Mouse (Mus musculus) liver, embryonic 11.5 days (tissue): ENCODE data around the gene Atox1. TPM values are rescaled to one million over a fixed set of nuclear protein-coding genes. Genes with fewer than 3 reads are reported as not detected.
A peak's percentile ranks its signal among the peaks of the same experiment; 100 is the strongest.

Experiments used
- ATAC-seq: fragments of 200-750 bp; cut with Nextera tagmentation; replicated peaks from 2 replicates; pipeline ENCODE4 v1.8.0; 2017; ENCODE audit warnings: moderate number of reproducible peaks, mild to moderate bottlenecking, moderate TSS enrichment, moderate library complexity; ENCODE audit not compliant: low FRiP score
- DNase-seq: peaks from one replicate; pipeline ENCODE4 v3.0.0-alpha.2; 2017; ENCODE audit warnings: low spot score
- H3K27ac ChIP-seq: fragments of 300-500 bp; sonication (generic); 2 replicates; pipeline ENCODE4 v1.5.1; 2014; ENCODE audit warnings: mild to moderate bottlenecking, low read depth, low read length, control low read depth
- H3K27me3 ChIP-seq: fragments of 300-500 bp; sonication (generic); replicated peaks from 2 replicates; pipeline ENCODE4 v1.6.1; 2014; ENCODE audit warnings: low read length, mixed read lengths; ENCODE audit not compliant: control insufficient read depth, insufficient read depth
- H3K36me3 ChIP-seq: fragments of 300-500 bp; sonication (generic); 2 replicates; pipeline ENCODE4 v1.6.1; 2014; ENCODE audit warnings: mild to moderate bottlenecking, low read length, moderate library complexity, mixed read lengths; ENCODE audit not compliant: control insufficient read depth, insufficient read depth
- H3K4me1 ChIP-seq: fragments of 300-500 bp; sonication (generic); replicated peaks from 2 replicates; pipeline ENCODE4 v1.6.1; 2014; ENCODE audit warnings: low read length, mixed read lengths; ENCODE audit not compliant: control insufficient read depth, insufficient read depth
- H3K4me2 ChIP-seq: fragments of 300-500 bp; sonication (generic); 2 replicates; pipeline ENCODE4 v1.6.1; 2014; ENCODE audit warnings: mild to moderate bottlenecking, control low read depth, moderate library complexity
- H3K4me3 ChIP-seq: fragments of 300-500 bp; sonication (generic); 2 replicates; pipeline ENCODE4 v1.5.1; 2014; ENCODE audit warnings: low read depth, low read length, control low read depth
- H3K9ac ChIP-seq: fragments of 300-500 bp; sonication (generic); 2 replicates; pipeline ENCODE4 v1.6.1; 2014; ENCODE audit warnings: low read depth, low read length, control low read depth
- H3K9me3 ChIP-seq: fragments of 300-500 bp; sonication (generic); 2 replicates; pipeline ENCODE4 v1.6.1; 2016; ENCODE audit warnings: low read length, inconsistent platforms, mixed read lengths; ENCODE audit not compliant: control insufficient read depth
- WGBS: fragments of 180-500 bp; shearing (Covaris S2); extraction: QIAGEN DNeasy Blood & Tissue Kit; methylation state at CpG from one replicate; pipeline ENCODE4 v1.1.7; 2014; 5-methylcytosine and 5-hydroxymethylcytosine counted together
- polyA plus RNA-seq: library from polyadenylated mRNA; unstranded; fragments of >200 nt; fragmentation: Nextera tagmentation; extraction: Ambion mirVana; gene quantifications from 2 replicates; pipeline ENCODE4 v1.2.1, GENCODE M21; 2014

Atox1 gene
- polyA plus RNA-seq, 1 experiment from 2014 or later: 270 TPM

GRCm38 (mm10) chr11:55444772-55445171 is 16.3 kb downstream of the Atox1 start:
- DNase-seq (no peak), ATAC-seq (0 out of 2 replicates have a peak, but pooled peaks have one; percentile 21)
- WGBS: 0% methylated on average over 1 of the region's 1 CpGs
- Histone ChIP-seq H3K36me3 (no peaks in the 10 kb centered on the region; the same call in 1 of the 2 replicates), H3K4me3 (no peak overlapping the region), H3K9me3 (no peaks in the 10 kb centered on the region), H3K4me2 (no peak overlapping the region), H3K9ac (no peak overlapping the region), H3K4me1 (0 out of 2 replicates have a peak, but pooled peaks cover 2% of the 10 kb centered on the region), H3K27ac (no peak overlapping the region), H3K27me3 (no peaks in the 10 kb centered on the region)

GRCm38 (mm10) chr11:55439718-55440117 is 21.3 kb downstream of the Atox1 start:
- Histone ChIP-seq H3K4me2 (no peak overlapping the region), H3K4me1 (no peaks in the 10 kb centered on the region), H3K9ac (no peak overlapping the region), H3K36me3 (no peaks in the 10 kb centered on the region), H3K4me3 (no peak overlapping the region), H3K27me3 (no peaks in the 10 kb centered on the region), H3K27ac (no peak overlapping the region), H3K9me3 (no peaks in the 10 kb centered on the region)
- whole genome bisulfite sequencing: 66% methylated on average over 5 of the region's 5 CpGs
- ATAC-seq (no peak), DNase-seq (no peak)

- no peaks in the 10 kb centered on the region for H3K27me3 ChIP-seq
- DNase-seq: no peak
- no peaks in the 10 kb centered on the region for H3K9me3 ChIP-seq
- H3K4me1 ChIP-seq: no peaks in the 10 kb centered on the region
- ATAC-seq: no peak
- WGBS: 52% methylated on average over 4 of the region's 4 CpGs
- no peak overlapping the region for H3K27ac ChIP-seq
- H3K4me2 ChIP-seq: no peak overlapping the region
- no peak overlapping the region for H3K9ac ChIP-seq
- no peak overlapping the region for H3K4me3 ChIP-seq
- no peaks in the 10 kb centered on the region for H3K36me3 ChIP-seq
Measured at GRCm38 (mm10) chr11:55438031-55438430, 23.0 kb downstream of the Atox1 start.

- H3K4me1 ChIP-seq: no peaks in the 10 kb centered on the region
- no peak overlapping the region for H3K4me3 ChIP-seq
- no peaks in the 10 kb centered on the region for H3K36me3 ChIP-seq
- DNase-seq (no peak), ATAC-seq (no peak)
- H3K27ac ChIP-seq: no peak overlapping the region
- 75% methylated on average over 6 of the region's 6 CpGs for WGBS
- H3K4me2 ChIP-seq: no peak overlapping the region
- H3K27me3 ChIP-seq: no peaks in the 10 kb centered on the region
- no peak overlapping the region for H3K9ac ChIP-seq
- H3K9me3 ChIP-seq: no peaks in the 10 kb centered on the region
Measured at GRCm38 (mm10) chr11:55436089-55436488, 24.9 kb downstream of the Atox1 start.

GRCm38 (mm10) chr11:55432981-55433380 is 28.1 kb downstream of the Atox1 start:
- H3K4me1 ChIP-seq: peaks cover 5% of the 10 kb centered on the region; the same call in 1 of the 2 replicates
- no peaks in the 10 kb centered on the region for H3K36me3 ChIP-seq
- ATAC-seq (no peak), DNase-seq (no peak)
- no peaks in the 10 kb centered on the region for H3K27me3 ChIP-seq
- no peaks in the 10 kb centered on the region for H3K9me3 ChIP-seq
- H3K4me2 ChIP-seq: no peak overlapping the region
- no peak overlapping the region for H3K9ac ChIP-seq
- H3K4me3 ChIP-seq: no peak overlapping the region
- H3K27ac ChIP-seq: no peak overlapping the region
- 27% methylated on average over 3 of the region's 3 CpGs for WGBS

- no peak for ATAC-seq
- Histone ChIP-seq H3K9ac (no peak overlapping the region), H3K27ac (no peak overlapping the region)
Measured at GRCm38 (mm10) chr11:55429973-55430372, 31.1 kb downstream of the Atox1 start.

GRCm38 (mm10) chr11:55428186-55429012 is 32.6 kb downstream of the Atox1 start:
- H3K9ac ChIP-seq: peak overlapping the region; percentile 44; the same call in 1 of the 2 replicates
- ATAC-seq: peak; percentile 66
- H3K4me1 ChIP-seq: peaks cover 5% of the 10 kb centered on the region
- peak overlapping the region; percentile 86 for H3K27ac ChIP-seq
- 34% methylated on average over 16 of the region's 16 CpGs for WGBS
- DNase-seq: peak; percentile 70
- no peaks in the 10 kb centered on the region for H3K36me3 ChIP-seq
- no peaks in the 10 kb centered on the region for H3K27me3 ChIP-seq
- peak overlapping the region; percentile 26; the same call in 1 of the 2 replicates for H3K4me2 ChIP-seq
- no peaks in the 10 kb centered on the region for H3K9me3 ChIP-seq
- H3K4me3 ChIP-seq: no peak overlapping the region

More at GRCm38 (mm10) chr11:55429973-55430372, 31.1 kb downstream of the Atox1 start:
- peaks cover 5% of the 10 kb centered on the region; the same call in 1 of the 2 replicates for H3K4me1 ChIP-seq
- DNase-seq: no peak
- H3K4me3 ChIP-seq: no peak overlapping the region
- no peaks in the 10 kb centered on the region for H3K27me3 ChIP-seq
- no peaks in the 10 kb centered on the region for H3K36me3 ChIP-seq
- no peak overlapping the region for H3K4me2 ChIP-seq
- WGBS: 81% methylated on average over 2 of the region's 2 CpGs
- H3K9me3 ChIP-seq: no peaks in the 10 kb centered on the region

GRCm38 (mm10) chr11:55424746-55425360 is 36.2 kb downstream of the Atox1 start:
- WGBS: 79% methylated on average over 8 of the region's 8 CpGs
- no peaks in the 10 kb centered on the region for H3K27me3 ChIP-seq
- H3K27ac ChIP-seq: no peak overlapping the region
- ATAC-seq (no peak), DNase-seq (no peak)
- no peak overlapping the region for H3K4me3 ChIP-seq
- H3K9ac ChIP-seq: no peak overlapping the region
- H3K36me3 ChIP-seq: no peaks in the 10 kb centered on the region
- peaks cover 12% of the 10 kb centered on the region for H3K4me1 ChIP-seq
- no peak overlapping the region for H3K4me2 ChIP-seq
- H3K9me3 ChIP-seq: no peaks in the 10 kb centered on the region
